Mouse (Mus musculus): ENCODE data around the gene Arl5c.

DNA sequence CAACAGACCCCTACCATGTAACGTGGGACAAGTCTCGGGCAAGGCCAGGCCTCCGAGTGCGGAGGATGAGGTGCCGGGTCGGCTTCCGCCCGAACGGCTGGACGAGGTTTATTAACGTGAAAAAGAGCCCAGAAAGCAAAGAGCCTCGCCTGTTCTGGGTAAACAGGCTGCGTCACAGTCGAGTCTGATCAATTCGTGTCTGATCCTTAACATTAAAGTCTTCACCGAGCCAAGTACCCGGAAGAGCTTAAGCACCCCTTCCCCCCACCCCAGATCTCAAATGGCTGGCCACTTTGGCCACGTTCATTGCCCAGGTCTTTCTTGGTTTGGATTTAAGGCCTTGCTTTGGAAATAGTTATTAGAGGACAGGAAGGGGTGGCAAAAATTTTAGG lies 31.3 kb upstream of the Arl5c start:
- TF ChIP-seq CTCF (IDR thresholded peaks at IDR 0.05; ENCODE audit: extremely low read depth, insufficient read depth, insufficient read length, insufficient replicate concordance) (no peak), POLR2A (IDR thresholded peaks at IDR 0.05; ENCODE audit: low read depth, low read length) (no peak)
